Mouse (Mus musculus) spleen, adult 2 months (tissue): ENCODE measurements around the gene Obsl1. TPM values are rescaled to one million over a fixed set of nuclear protein-coding genes. Genes with fewer than 3 reads are reported as not detected.

Source experiments
- DNase-seq, 2 experiments: peaks; one replicate each; pipeline versions ENCODE4 v3.0.0 to v3.0.0-alpha.2; 2012 to 2021; ENCODE audit warnings: low spot score in 2 of 2, low read depth in 1 of 2
- H3K27ac ChIP-seq: fragments of 200-500 bp; 2 replicates; pipeline ENCODE4 v1.5.1; 2012; ENCODE audit warnings: low read length, inconsistent platforms; ENCODE audit not compliant: insufficient read depth
- H3K27me3 ChIP-seq: fragments of 200-500 bp; 2 replicates; pipeline ENCODE4 v1.6.1; 2012; ENCODE audit warnings: mild to moderate bottlenecking, moderate library complexity, low read length, inconsistent platforms; ENCODE audit not compliant: control insufficient read depth, insufficient read depth
- H3K36me3 ChIP-seq: fragments of 200-500 bp; 2 replicates; pipeline ENCODE4 v1.6.1; 2012; ENCODE audit warnings: mild to moderate bottlenecking, low read length, inconsistent platforms; ENCODE audit not compliant: control insufficient read depth, insufficient read depth
- H3K4me1 ChIP-seq: fragments of 200-500 bp; 2 replicates; pipeline ENCODE4 v1.6.1; 2011; ENCODE audit warnings: inconsistent platforms; ENCODE audit not compliant: control insufficient read depth, insufficient read depth, insufficient read length
- H3K4me3 ChIP-seq: fragments of 200-500 bp; 2 replicates; pipeline ENCODE4 v1.5.1; 2011; ENCODE audit warnings: mild to moderate bottlenecking, inconsistent platforms; ENCODE audit not compliant: insufficient read depth, insufficient read length; ENCODE audit errors: extremely low read depth
- CTCF ChIP-seq: fragments of 200-500 bp; IDR thresholded peaks from 2 replicates; pipeline ENCODE4 v1.5.1; 2011; ENCODE audit warnings: mild to moderate bottlenecking, inconsistent platforms; ENCODE audit not compliant: insufficient read depth, insufficient read length, insufficient replicate concordance; ENCODE audit errors: extremely low read depth
- POLR2A ChIP-seq: fragments of 200-500 bp; IDR thresholded peaks from 2 replicates; pipeline ENCODE4 v1.6.1; 2011; ENCODE audit warnings: low read depth, low read length, inconsistent platforms
- WGBS: fragments of 180-500 bp; shearing (Covaris S2); methylation state at CpG from one replicate; pipeline ENCODE4 v1.1.7; 2018; 5-methylcytosine and 5-hydroxymethylcytosine counted together
- polyA plus RNA-seq: library from polyadenylated mRNA; depleted of rRNA; stranded (reverse); fragments of >200 nt; gene quantifications from 2 replicates; pipeline ENCODE4 v1.2.3, GENCODE M21; 2012

The Obsl1 gene
- polyA plus RNA-seq, 1 experiment, result 7.8 TPM

- DNase-seq, result no peak
- WGBS, result 7% methylated on average over 7 of the region's 7 CpGs
- peaks cover 33% of the 10 kb centered on the region for H3K27me3 ChIP-seq
- TF ChIP-seq CTCF, result no peak
- TF ChIP-seq POLR2A, result no peak
- no peak overlapping the region for H3K4me3 ChIP-seq
- H3K4me1 ChIP-seq, result peaks cover 14% of the 10 kb centered on the region
- H3K36me3 ChIP-seq, result no peaks in the 10 kb centered on the region
- H3K27ac ChIP-seq, result no peak overlapping the region
Observed at GRCm38 (mm10) chr1:75448052-75448431, 58.2 kb downstream of the Obsl1 start.

GRCm38 (mm10) chr1:75447265-75448051, 58.8 kb downstream of the Obsl1 start:
- no peak for TF ChIP-seq CTCF
- no peak for TF ChIP-seq POLR2A
- Histone ChIP-seq H3K36me3 (0 out of 2 replicates have a peak, but pooled peaks cover 2% of the 10 kb centered on the region), H3K27me3 (peaks cover 33% of the 10 kb centered on the region), H3K4me1 (peaks cover 14% of the 10 kb centered on the region), H3K4me3 (no peak overlapping the region), H3K27ac (no peak overlapping the region)
- WGBS, result 4% methylated on average over 10 of the region's 10 CpGs
- no peak for DNase-seq

- H3K4me3 ChIP-seq, result no peak overlapping the region
- 6% methylated on average over 20 of the region's 20 CpGs for WGBS
- no peak overlapping the region for H3K27ac ChIP-seq
Observed at GRCm38 (mm10) chr1:75446656-75447055, 59.6 kb downstream of the Obsl1 start.

GRCm38 (mm10) chr1:75445751-75446611, 60.3 kb downstream of the Obsl1 start:
- DNase-seq, result peak; percentile 14 to 64
- Histone ChIP-seq H3K36me3 (0 out of 2 replicates have a peak, but pooled peaks cover 2% of the 10 kb centered on the region), H3K4me3 (no peak overlapping the region; the same call in 1 of the 2 replicates), H3K4me1 (peaks cover 14% of the 10 kb centered on the region), H3K27ac (no peak overlapping the region), H3K27me3 (peaks cover 26% of the 10 kb centered on the region)
- no peak for TF ChIP-seq POLR2A
- TF ChIP-seq CTCF, result peak; percentile 95
- WGBS, result under 1% methylated on average over 22 of the region's 22 CpGs

More at GRCm38 (mm10) chr1:75446656-75447055, 59.6 kb downstream of the Obsl1 start:
- DNase-seq, result no peak
- Histone ChIP-seq H3K36me3 (0 out of 2 replicates have a peak, but pooled peaks cover 2% of the 10 kb centered on the region), H3K4me1 (peaks cover 14% of the 10 kb centered on the region), H3K27me3 (peaks cover 33% of the 10 kb centered on the region)
- TF ChIP-seq CTCF (no peak), POLR2A (no peak)

- no peak for TF ChIP-seq POLR2A
- no peak for TF ChIP-seq CTCF
- 10% methylated on average over 9 of the region's 9 CpGs for WGBS
- peaks cover 21% of the 10 kb centered on the region for H3K27me3 ChIP-seq
- DNase-seq, result no peak
- no peak overlapping the region for H3K27ac ChIP-seq
- peaks cover 5% of the 10 kb centered on the region; the same call in 1 of the 2 replicates for H3K36me3 ChIP-seq
- no peak overlapping the region for H3K4me3 ChIP-seq
- peaks cover 10% of the 10 kb centered on the region for H3K4me1 ChIP-seq
Observed at GRCm38 (mm10) chr1:75445141-75445701, 61.0 kb downstream of the Obsl1 start.

GRCm38 (mm10) chr1:75444208-75444607, 62.0 kb downstream of the Obsl1 start:
- Histone ChIP-seq H3K27ac (no peak overlapping the region), H3K36me3 (peaks cover 5% of the 10 kb centered on the region; the same call in 1 of the 2 replicates), H3K4me1 (peaks cover 9% of the 10 kb centered on the region), H3K4me3 (no peak overlapping the region), H3K27me3 (peaks cover 15% of the 10 kb centered on the region)
- TF ChIP-seq POLR2A (no peak), CTCF (no peak)
- DNase-seq, result no peak
- WGBS, result 59% methylated on average over 3 of the region's 3 CpGs
